Mouse (Mus musculus) ovary, postnatal 14 days (tissue): ENCODE results near the gene Slc30a3.

ENCODE experiments used
- DNase-seq: peaks from one replicate; pipeline ENCODE4 v3.0.0; 2022; ENCODE audit warnings: low spot score

Slc30a3 gene

DNA sequence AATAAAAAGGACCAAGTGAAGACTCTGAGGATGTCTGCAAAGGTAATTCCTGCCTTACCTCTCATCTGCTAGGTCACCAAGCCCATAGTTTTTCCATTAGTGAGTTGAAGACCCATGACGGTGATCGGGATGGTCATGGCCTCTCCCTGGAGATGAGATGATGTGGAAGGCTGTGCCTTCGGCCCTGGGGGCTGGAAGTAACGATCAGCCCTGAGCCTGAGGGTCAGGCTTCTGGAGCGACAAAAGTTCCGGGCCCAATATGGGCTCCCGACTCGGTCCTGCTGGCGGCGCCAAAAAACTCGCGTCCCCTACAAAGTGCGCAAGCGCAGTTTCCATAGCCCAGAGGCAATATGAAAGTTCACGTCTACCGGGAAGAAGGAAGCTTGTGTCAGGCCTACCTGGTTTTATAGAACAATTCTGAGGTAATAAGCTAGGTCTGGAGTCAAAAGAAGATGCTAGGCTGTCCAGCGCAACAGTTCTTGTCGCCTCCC lies at the start of gene Slc30a3:
Slc30a3 (minus strand) TSS at position 238 of the 491 bp plus-strand sequence.
- DNase-seq = no peak

DNA sequence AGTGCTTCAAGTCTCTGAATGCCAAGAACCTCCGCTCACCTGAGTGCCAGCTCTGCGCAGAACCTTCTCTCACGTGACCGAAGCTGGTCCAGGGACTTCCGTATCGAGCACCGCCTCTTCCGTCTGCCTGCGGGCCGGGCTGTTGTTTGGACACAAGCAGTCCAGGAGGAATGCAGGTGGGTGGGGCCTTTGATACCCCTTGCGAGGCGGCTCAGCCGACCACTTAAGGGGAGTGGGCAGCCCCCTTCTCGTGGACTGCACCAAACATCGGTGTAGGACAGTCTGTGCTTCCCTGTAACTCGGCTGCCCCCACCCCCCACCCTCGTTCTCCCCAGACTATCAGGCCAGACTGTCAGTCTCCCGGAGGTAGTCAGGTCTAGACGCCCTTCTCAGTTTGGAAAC lies 46.1 kb upstream of the Slc30a3 start, which contains the start of gene Mpv17:
Mpv17 (minus strand) TSS at position 100 of the 402 bp plus-strand sequence.
- DNase-seq = peak; percentile 72

DNA sequence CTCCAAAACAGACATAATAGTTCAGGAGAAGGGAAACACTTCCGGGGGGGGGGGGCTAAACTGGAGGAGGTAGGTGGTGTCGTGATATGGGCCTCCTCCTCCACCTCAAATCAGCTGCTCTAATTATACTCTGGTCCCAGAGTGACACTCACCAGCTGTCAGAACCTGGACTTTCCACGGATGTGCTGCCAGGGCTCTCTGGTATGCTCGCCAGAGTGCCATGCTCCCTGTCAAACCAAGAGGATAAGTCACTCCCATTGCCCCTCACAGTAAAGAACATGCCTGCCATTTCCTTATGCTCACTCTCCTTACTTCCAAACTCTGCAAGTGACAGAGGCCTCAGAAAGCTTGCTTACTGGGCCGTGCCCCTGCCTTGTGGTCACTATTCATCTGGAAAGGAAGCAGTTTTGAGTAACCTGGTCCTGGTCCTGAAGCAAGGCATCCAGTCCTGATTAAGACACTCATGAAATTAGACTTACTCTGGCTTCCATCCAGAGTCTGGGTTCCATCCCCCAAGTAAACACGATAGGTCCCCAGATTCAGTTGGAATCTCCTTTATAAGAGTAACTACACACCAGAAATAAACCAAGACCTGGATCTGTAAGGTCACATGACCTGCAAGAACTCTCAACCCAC lies 45.6 kb upstream of the Slc30a3 start:
- no peak for DNase-seq

DNA sequence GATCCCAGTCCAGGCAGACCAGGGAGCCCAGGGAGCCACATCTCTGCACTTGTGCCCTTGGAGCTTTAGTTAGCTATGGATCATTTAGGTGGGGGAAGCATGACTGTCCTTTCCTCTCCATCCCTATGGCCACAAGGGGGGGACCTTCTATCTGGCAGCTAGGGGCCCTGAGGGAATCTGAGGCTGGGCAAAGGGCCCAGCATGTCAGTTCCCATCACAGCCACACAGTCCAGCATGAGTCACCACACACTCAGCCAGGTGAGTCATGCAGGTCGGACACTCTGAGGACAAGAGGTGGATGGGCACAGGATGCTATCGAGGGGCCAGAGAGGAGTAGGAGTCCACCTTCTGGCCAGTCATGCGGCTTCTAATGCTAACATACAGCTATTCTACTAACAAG lies 43.7 kb upstream of the Slc30a3 start:
- DNase-seq = no peak

DNA sequence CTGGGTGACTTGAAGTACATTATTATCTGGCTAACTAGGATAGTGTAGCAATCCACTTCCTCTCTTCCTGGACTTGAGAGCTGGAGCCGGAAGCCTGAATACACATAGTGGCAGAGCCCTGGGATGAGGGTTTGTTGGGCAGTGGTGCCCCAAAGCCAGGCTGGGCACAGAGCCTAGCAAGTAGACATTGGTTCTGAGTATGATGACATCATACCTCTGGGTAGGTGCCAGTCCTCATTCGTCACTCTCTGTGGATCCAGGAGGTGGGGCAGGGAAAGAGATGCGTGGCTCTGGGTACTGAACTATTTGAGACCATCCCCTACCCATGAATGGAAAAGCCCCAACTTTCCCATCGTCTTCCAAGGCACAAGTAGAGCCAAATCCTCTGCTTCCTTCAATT lies 41.7 kb upstream of the Slc30a3 start:
- DNase-seq = no peak

DNA sequence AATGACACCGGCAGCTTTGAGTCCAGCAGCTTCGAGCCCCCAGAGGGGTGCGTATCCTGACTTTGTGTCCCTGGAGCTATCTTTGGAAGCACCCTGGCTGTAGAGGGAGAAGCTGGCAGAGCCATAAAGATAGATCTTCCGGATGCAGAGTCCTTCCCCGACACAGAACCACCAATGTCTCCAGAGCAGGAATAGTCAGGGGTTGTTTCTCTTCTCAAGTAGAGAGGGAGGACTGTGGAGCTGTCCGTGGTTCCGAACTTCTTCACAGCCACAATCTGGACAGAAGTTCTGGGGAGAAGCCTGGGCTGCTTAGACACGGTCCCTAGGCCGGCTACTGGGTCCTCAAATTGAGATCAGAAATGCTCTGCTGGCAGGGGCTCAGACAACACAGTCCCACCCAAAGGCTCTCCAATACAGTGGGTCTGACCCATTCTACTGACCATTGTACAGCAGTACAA lies 31.0 kb upstream of the Slc30a3 start:
- DNase-seq = peak; percentile 18

DNA sequence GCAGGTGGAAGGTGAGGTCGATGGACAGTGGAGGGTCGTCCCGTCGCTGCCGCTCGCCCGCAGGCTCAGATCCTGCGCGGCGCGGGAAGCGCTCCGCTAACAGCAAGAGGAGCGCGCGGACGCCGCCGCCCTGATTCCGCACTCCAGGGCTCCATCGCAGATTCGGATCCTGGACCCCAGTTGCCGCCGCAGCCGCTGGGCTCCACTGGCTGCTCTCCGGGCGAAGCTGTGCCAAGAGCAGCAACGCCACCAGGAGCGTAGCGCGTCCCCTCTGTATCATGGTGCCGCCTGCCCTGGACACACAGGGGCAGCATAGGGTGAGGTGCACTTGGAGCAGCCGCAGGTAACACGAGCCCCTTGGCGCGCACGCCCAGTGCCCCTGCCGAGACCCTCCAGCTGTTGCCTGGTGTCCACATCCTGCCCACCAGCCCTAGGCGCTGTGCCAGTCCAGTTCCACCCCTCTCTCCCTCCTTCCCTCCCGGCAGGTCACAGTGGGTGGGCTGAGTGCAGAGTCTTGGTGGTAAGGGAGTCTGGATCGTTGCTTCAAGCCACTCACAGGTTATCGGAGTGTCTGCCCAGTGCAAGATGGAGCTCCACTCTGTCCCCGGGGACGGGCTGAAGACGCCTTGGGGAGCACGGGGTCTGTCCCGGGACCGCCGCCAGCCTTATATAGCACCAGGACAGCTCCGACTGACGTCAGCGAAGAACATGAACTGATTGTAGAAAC lies 30.4 kb upstream of the Slc30a3 start, which contains the start of gene Ucn:
Ucn (minus strand) TSS at position 589 of the 727 bp plus-strand sequence.
- DNase-seq = no peak

DNA sequence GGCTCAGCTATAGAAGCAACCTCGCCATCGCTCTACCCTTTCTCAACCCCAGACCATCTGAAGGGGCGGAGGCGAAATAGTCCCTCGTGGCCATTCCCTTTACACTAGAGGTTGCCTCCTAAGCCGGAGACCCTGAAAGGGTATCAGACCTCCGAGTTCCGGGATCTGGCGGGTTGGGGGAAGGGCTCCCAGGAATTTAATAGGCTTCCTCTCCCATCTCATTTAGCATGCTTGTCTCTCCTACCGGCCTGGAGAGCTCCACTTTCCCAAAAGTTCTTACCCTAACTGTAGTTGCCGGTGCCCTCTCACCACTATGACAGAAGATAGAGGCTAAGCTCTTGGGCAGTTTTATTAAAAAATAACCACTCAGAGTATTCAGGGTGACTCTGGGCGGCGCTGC lies 29.6 kb upstream of the Slc30a3 start:
- DNase-seq = no peak

DNA sequence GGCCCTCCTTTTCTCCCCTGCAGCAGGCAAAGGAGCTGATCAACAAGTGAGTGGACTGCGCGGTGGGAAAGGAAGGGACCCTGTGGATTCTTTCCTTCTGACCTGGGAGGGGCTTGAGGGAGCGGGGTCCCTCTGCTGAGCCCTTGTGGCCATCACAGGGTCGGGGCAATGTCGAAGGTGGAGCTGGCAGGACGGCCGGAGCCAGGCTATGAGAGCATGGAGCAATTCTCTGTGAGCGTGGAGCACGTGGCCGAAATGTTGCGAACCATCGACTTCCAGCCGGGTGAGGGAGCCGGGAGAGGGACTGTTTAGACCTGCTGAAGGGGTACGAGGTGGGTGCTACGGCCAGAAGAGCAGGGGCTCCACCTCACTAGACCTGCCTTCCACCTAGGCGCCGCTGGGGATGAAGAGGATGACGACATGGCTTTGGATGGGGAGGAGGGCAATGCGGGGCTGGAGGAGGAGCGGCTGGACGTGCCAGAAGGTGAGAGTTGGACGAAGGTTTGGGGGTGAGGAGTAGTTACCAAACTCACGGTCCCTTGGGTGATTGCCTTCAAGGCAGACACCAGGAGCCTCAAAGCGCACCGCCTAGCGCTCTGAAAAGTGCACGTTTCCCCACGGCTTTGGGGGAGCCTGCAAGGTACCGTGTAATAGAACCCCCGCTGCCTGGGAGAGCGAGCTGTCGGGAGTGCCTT lies 28.8 kb upstream of the Slc30a3 start:
- DNase-seq = no peak

DNA sequence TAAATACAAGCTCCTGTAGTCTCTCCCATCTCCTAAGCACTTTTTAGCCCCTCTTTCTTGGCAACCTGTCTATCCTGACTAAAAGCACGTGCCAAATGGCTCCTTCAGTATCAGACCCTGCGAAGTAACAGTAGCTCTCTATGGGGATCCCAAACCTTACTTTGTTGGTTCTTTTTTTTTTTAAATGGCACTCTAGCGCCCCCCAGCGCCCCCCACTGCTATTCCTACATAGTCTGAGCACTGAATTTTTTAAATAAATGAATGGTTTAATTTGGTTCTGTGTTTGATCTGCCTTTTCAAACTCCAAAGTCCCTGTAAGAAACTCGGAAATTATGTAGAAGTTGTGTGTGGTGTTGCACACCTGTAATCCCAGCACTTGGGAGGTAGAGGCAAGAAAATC lies 18.0 kb upstream of the Slc30a3 start:
- no peak for DNase-seq

DNA sequence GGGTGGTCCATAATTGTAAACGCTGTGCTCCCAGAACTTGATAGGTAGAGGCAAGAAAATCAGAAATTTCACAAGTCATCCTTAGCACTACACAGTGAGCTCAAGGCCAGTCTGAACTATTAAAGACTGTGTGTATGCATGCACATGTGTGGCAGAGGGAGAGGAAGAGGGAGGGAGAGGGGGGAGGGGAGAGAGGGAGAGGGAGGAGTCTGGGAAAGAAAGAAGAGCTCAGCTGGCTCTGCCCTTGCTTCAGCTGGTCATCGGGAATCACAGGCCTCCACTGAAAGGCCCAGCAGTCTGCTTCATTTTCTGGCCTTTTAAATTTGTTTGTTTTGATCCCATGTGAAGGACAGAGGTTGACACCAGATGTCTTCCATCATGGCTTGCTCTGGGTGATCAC lies 15.4 kb upstream of the Slc30a3 start:
- DNase-seq = no peak

DNA sequence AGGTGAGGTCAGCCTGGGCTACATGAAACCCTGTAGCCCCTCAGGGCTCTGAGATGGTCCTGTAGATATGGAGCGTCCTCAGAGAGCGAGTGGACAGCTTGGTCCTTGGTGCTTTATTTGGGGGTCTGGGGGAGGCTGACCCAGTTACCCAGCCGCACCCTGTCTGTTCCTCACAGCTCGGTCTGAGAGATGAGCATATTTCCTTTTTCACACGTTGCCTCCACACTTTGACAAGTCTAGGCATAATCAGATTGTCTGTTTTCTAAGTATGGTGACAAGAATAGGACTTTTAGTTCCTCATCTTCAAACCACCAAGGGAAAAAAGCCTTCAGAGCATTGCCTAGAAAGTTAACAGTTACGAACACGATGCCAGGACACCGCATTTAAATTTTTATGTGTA lies 13.1 kb upstream of the Slc30a3 start:
- no peak for DNase-seq

DNA sequence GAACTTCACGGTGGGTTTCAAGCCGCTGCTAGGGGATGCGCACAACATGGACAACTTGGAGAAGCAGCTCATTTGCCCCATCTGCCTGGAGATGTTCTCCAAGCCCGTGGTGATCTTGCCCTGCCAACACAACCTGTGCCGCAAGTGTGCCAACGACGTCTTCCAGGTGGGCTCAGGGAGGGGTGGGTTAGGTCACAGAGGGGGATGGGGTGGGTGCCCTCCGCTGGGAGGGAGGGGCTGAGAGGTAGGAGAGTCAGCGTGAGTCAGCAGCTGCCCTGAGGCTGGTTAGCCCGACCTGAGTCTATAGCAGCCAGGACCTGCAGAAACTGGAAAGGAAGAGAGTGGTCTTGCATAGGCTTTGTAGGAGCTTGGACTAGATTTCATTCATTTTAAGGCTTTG lies 8.9 kb upstream of the Slc30a3 start:
- no peak for DNase-seq

DNA sequence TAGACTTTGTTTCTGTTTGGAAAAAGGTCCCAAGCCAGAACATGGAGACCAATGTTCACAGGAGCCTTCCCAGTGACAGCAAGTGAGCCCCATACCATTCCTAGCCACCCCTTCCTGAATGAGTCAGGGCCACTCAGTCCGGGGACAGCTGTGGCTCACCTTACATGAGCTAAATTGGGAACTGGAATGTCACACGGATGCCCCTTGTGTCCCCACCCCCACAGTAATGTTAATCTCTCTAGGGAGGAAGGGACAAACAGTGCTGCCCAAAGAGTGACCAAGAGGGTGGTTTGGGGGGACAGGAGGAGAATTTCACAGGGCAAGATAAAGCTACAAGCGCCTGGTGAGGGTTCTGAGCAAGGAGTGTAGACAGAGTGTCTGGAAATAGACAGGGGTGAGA lies 8.3 kb upstream of the Slc30a3 start, which contains the start of gene Trim54:
Trim54 (plus strand) TSS at position 359 of the 400 bp plus-strand sequence.
- no peak for DNase-seq

DNA sequence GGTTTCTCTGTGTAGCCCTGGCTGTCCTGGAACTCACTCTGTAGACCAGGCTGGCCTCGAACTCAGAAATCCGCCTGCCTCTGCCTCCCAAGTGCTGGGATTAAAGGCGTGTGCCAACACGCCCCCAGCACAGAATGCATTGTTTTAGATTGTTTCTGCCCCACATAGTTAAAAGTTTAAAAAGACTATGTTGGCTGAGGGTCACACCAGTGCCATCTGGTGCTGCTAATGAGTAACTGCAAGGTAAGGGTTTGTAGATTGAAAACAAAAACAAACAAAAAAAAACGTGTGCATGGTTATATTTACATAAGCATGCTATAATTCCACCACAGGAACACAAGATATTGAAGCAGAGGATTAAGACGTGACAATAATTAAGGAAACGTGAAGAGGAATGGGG lies 2.7 kb upstream of the Slc30a3 start:
- DNase-seq = no peak

DNA sequence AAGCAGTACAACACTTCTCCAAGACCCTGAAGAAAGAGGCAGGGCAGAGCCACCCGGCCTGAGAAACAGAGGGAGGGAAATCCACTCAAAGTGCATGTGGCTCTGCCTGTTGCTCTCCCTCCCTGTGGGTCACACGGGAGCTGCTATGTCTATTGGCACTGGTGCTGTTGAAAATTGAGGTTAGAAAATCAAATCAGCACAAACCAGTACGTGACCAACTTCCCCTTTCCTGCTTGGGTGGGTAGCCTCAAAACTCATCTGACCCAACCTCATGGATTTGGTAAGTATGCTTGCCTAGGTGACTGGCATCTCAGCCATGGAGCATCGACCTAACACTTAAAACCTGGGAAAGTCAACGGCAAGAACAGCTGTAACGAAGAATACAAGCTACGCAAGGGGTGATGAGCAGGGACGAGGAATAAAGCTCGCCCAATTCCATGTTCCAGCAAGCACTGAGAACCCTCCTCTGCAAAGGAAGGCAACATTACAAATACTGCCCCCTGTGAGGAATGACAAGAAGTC lies 2.2 kb downstream of the Slc30a3 start, which contains the start of gene Dnajc5g:
Dnajc5g (plus strand) TSS at position 472 of the 522 bp plus-strand sequence.
- DNase-seq = no peak

DNA sequence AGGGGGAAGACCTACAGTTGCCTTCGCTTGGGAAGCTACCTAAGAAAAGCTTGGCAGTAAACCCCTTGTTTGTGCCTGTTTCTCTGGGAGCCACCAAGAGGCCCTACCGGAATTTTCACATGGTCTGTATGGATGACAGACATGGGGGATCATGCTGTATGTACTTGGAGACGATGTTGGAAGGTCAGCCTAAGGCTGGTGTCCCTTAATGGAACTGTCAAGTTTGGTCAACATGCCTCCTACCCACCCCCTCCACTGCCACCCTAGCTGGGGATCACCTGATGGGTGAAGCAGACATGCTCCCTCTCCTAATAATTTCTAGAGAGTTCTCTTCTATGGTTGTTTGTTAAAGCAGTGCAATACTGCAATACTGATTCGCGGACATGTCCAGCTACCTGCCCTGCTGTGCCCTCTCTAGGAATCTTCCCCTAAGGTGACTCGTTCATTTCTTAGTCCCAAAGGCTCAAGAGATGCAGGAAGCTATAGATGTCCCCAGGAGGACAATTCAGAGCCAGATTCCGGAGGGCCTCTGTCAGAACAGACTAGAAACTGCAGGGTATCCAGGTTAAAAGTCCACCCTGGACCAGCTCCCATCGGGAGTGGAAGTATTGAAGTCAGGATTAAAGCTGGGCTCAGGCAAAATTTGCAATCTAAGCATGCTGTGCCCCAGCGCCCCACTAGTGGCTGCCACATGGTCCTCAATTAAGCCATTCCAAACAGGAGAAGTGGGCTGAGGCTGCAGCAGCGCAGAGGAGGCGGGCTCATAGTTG lies 12.1 kb downstream of the Slc30a3 start:
- no peak for DNase-seq

DNA sequence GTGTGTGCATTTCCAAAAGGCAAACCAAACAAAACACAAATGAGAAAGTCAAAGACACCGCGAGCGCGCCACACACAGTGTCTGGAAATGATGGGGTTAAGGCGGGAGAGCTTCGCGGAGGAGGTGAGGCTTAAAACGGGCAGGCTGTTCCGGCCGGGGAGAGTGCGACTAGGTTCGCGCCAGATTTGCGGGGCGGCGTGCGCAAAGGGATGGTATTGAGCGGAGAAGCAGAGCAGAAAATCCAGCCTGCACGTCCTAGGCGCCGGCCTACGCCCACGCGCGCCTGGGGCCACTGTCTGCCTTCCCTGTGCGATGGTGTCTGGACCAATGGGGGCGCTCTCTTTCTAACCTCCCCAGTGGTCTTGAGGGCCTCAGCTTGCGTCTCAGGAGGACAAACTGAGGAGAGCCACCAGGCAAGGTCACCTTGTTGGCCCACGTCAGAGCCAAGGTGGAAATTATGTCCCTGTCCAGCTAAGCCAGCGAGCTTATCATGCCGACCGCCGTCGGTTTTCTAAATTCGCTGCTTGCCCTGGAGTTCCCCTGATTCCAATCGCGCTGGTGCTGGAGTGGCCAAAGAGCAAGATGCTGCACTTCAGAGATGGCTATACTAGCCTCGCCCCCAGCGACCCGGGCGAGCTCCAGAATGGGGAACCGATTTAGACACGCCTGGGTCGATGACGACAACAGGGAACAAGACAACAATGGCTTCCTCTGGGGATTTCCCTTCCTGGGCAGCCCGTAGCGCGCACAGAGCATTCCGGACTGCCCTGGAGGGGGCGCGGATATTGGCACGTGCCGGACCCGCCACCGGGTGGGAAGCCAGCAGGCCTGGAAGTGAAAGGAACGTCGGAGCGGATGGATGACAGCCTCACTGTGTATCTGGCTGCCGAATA lies 13.0 kb downstream of the Slc30a3 start:
- no peak for DNase-seq

DNA sequence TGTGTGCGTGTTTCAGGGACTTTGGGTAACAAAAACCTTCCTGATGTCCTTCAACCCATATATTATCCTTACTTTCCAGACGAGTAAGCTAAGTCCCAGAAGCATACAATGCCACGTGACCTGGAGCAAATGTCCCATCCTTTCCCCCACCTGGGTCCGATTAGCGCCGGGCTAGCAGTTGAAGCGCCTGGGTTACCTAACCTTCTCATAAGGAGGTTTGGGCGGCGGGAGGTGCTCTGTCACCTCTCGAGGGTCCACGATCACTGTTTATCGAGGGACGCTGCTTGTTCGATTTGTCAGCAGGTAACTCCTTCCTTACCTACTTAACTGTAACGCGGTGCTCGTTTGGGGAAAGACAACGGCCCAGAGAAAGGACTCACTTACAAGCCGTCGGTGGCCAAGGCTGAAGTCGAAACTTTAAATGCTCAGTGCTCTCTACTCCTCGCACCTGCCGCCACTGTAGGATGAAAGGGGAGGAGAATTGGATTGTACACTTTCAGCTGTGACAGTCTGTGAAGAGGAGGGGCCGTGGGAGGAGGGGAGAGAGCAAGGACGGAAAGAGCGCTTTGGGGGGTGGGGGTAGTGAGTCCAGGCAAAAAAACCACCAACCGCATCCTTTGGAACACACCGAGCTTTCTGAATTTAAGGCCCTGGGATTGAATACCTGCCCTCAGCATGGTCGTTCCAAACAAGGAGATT lies 13.8 kb downstream of the Slc30a3 start:
- no peak for DNase-seq
